Mouse (Mus musculus) cortical plate, adult 2 months (tissue): ENCODE data around the gene Gm15737.

Experiments
- CTCF ChIP-seq: fragments of 200-500 bp; IDR thresholded peaks from 2 replicates; pipeline ENCODE4 v1.5.1; 2011; ENCODE audit warnings: mild to moderate bottlenecking, control low read depth, low read length; ENCODE audit not compliant: insufficient read depth; ENCODE audit errors: extremely low read depth
- POLR2A ChIP-seq: fragments of 200-500 bp; IDR thresholded peaks from 2 replicates; pipeline ENCODE4 v1.6.1; 2011; ENCODE audit warnings: mild to moderate bottlenecking, low read length, control low read depth; ENCODE audit not compliant: insufficient read depth; ENCODE audit errors: extremely low read depth

DNA sequence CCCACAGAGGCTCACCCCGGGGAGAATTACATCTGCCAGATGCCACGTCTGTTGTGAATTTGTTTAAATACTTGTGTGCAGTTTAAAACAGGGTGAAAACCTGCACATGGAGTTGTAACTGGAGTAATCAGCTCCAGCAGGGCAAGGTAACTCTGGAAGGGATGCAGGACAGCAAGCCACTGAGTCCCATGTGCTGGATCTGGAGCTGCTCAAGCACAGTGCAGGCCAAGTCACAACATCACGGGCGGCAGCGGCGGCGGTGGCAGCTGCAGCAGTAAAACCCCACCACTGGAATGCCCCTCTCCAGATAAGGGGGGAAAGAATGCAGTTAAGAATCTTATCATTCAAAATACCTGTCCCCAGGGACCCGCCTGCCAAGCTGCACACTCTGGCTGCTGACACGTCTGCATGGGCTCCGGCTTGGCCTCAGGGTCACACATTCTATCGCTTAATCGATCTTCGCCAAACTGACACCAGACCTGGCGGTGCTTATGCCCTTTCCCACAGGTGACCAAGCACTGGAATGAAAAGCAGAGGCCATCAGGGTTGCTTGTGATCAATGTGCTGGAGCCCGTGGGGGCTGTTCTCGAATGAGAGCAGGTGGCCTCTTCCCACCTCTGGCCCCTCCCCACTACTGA lies 544 bp downstream of the Gm15737 start:
- TF ChIP-seq CTCF (no peak), POLR2A (no peak)
